10 mouse cellular contexts compared by ENCODE assay signal in genomic region chr5:151126608-151127005, GRCm38 (mm10).
DNase-seq lines count a peak whose midpoint lies in the region; ATAC-seq and TF ChIP-seq lines count a peak whose summit lies in the region.
"Had no signal": no experiment of that assay in that cellular context is flagged by ENCODE, and none has a peak within 500 bp of the region (broad histone marks: within the 10 kb centered on the region; RNA-seq: fewer than 3 reads in every experiment).

No protein-coding gene starts in this region.

- H3K27ac ChIP-seq in heart, embryonic 16.5 days (ENCODE audit: low read length) = no peak overlapping the region
- peak overlapping the region; percentile 6; the same call in 1 of the 2 replicates for H3K27ac ChIP-seq in left cerebral cortex, adult 2 months
- peak overlapping the region; percentile 58; the same call in 1 of the 2 replicates for H3K27ac ChIP-seq in embryonic facial prominence, embryonic 15.5 days (replicated peaks)
- no peak overlapping the region for H3K27ac ChIP-seq in neural tube, embryonic 14.5 days (ENCODE audit: low read depth, low read length)
- H3K27ac ChIP-seq: midbrain, embryonic 15.5 days had no signal

- 73% methylated on average over 10 of the region's 10 CpGs for WGBS in heart, embryonic 16.5 days
- 27% methylated on average over 10 of the region's 10 CpGs for WGBS in embryonic facial prominence, embryonic 15.5 days
- WGBS in neural tube, embryonic 14.5 days = 54% methylated on average over 10 of the region's 10 CpGs

- no peaks in the 10 kb centered on the region for H3K9me3 ChIP-seq in heart, embryonic 16.5 days (replicated peaks; ENCODE audit: control insufficient read depth, low read length)
- no peaks in the 10 kb centered on the region for H3K9me3 ChIP-seq in embryonic facial prominence, embryonic 15.5 days (replicated peaks)
- H3K9me3 ChIP-seq in neural tube, embryonic 14.5 days (ENCODE audit: control insufficient read depth, low read length) = no peaks in the 10 kb centered on the region
- H3K9me3 ChIP-seq: midbrain, embryonic 15.5 days had no signal

- H3K27me3 ChIP-seq in heart, embryonic 16.5 days (ENCODE audit: control insufficient read depth, insufficient read depth, low read length) = no peaks in the 10 kb centered on the region
- no peaks in the 10 kb centered on the region for H3K27me3 ChIP-seq in embryonic facial prominence, embryonic 15.5 days
- H3K27me3 ChIP-seq in neural tube, embryonic 14.5 days (ENCODE audit: control insufficient read depth, insufficient read depth, low read length) = no peaks in the 10 kb centered on the region
- H3K27me3 ChIP-seq: midbrain, embryonic 15.5 days had no signal

- TF ChIP-seq CTCF in left cerebral cortex, adult 2 months (IDR thresholded peaks at IDR 0.05) = no peak

- H3K4me3 ChIP-seq in heart, embryonic 16.5 days (ENCODE audit: low read length) = peak overlapping the region; percentile 18
- H3K4me3 ChIP-seq in left cerebral cortex, adult 2 months = peak overlapping the region; percentile 32
- H3K4me3 ChIP-seq in embryonic facial prominence, embryonic 15.5 days (replicated peaks) = peak overlapping the region; percentile 23; the same call in 1 of the 2 replicates
- H3K4me3 ChIP-seq in neural tube, embryonic 14.5 days (ENCODE audit: low read depth, low read length) = no peak overlapping the region
- H3K4me3 ChIP-seq: midbrain, embryonic 15.5 days had no signal

- intact Hi-C loops in left cerebral cortex, adult 2 months (cut with DNase I) = no loop called here
- intact Hi-C loops in left cerebral cortex, postnatal 36 days (cut with DNase I) = no loop called here

- peaks cover 6% of the 10 kb centered on the region for H3K4me1 ChIP-seq in heart, embryonic 16.5 days (ENCODE audit: control insufficient read depth, insufficient read depth, low read length)
- H3K4me1 ChIP-seq in embryonic facial prominence, embryonic 15.5 days = peaks cover 16% of the 10 kb centered on the region
- peaks cover 3% of the 10 kb centered on the region; the same call in 1 of the 2 replicates for H3K4me1 ChIP-seq in neural tube, embryonic 14.5 days (ENCODE audit: control insufficient read depth, insufficient read depth, low read length)
- H3K4me1 ChIP-seq: midbrain, embryonic 15.5 days had no signal

- DNase-seq in heart, adult 18-20 months = no peak
- no peak for DNase-seq in left cerebral cortex, adult 2 months (ENCODE audit: extremely low spot score in 1 of 2, low spot score in 2 of 2)
- no peak for DNase-seq in left cerebral cortex, postnatal 36 days (ENCODE audit: low spot score in 2 of 2)
- DNase-seq in adrenal gland, postnatal 36 days = no peak
- DNase-seq in cerebellum, adult 11 months = no peak
- DNase-seq: right cerebral cortex, postnatal 14 days had no signal

- no peak overlapping the region for H3K4me2 ChIP-seq in heart, embryonic 16.5 days (ENCODE audit: low read depth, low read length)
- peak overlapping the region; percentile 38 for H3K4me2 ChIP-seq in embryonic facial prominence, embryonic 15.5 days (replicated peaks)
- H3K4me2 ChIP-seq in neural tube, embryonic 14.5 days (ENCODE audit: low read depth, low read length) = peak overlapping the region; percentile 14; the same call in 1 of the 2 replicates
- H3K4me2 ChIP-seq: midbrain, embryonic 15.5 days had no signal

- H3K9ac ChIP-seq in heart, embryonic 16.5 days (ENCODE audit: low read length) = no peak overlapping the region; the same call in 1 of the 2 replicates
- no peak overlapping the region for H3K9ac ChIP-seq in embryonic facial prominence, embryonic 15.5 days
- no peak overlapping the region for H3K9ac ChIP-seq in neural tube, embryonic 14.5 days (replicated peaks; ENCODE audit: low read depth, low read length)
- H3K9ac ChIP-seq: midbrain, embryonic 15.5 days had no signal

- no peaks in the 10 kb centered on the region for H3K36me3 ChIP-seq in heart, embryonic 16.5 days (ENCODE audit: control insufficient read depth, insufficient read depth)
- H3K36me3 ChIP-seq in embryonic facial prominence, embryonic 15.5 days = no peaks in the 10 kb centered on the region
- no peaks in the 10 kb centered on the region for H3K36me3 ChIP-seq in neural tube, embryonic 14.5 days (ENCODE audit: control insufficient read depth, insufficient read depth, low read length)
- H3K36me3 ChIP-seq: midbrain, embryonic 15.5 days had no signal

- ATAC-seq in heart, embryonic 16.5 days (replicated peaks; ENCODE audit: extremely low read depth, insufficient read depth, low FRiP score) = no peak
- no peak for ATAC-seq in embryonic facial prominence, embryonic 15.5 days (ENCODE audit: insufficient number of reproducible peaks, low FRiP score, low TSS enrichment, low read depth)
- no peak for ATAC-seq in neural tube, embryonic 14.5 days (ENCODE audit: low read depth)
- ATAC-seq: midbrain, embryonic 15.5 days had no signal

Comparison
In these comparisons a context has a peak if more than half of its experiments do, and no peak if none do; other contexts are left out.
1. H3K27ac ChIP-seq: peak in left cerebral cortex, adult 2 months (single experiment) and embryonic facial prominence, embryonic 15.5 days (single experiment); none in heart, embryonic 16.5 days (single experiment) and neural tube, embryonic 14.5 days (single experiment).